Mouse (Mus musculus) kidney, postnatal 10 days (tissue): Measurements from ENCODE around the gene Smim14.
A peak's percentile ranks its signal among the peaks of the same experiment; 100 is the strongest.

Experiments used
- DNase-seq: peaks from one replicate; pipeline ENCODE4 v3.0.0; 2021; ENCODE audit warnings: mixed read lengths

The Smim14 gene

DNA sequence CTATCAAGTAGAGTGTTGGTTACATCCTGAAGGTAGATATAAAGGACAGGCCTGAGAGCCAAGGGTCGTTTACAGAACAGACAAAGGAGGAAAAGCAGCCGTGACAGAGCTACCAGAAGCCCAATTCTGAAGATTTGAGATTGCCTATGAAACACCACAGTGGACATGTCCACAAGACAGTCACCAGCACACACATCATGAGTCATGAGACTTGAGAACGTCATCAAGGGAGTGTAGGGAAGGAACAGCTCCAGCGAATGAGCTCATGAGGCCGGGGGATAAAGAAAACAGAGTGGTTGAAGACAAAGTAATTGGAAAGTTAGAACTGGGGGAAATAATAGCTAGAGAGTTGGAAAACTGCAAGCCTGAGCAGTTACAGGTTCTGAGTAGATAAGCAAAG, 79.1 kb downstream of the Smim14 start:
- no peak for DNase-seq

DNA sequence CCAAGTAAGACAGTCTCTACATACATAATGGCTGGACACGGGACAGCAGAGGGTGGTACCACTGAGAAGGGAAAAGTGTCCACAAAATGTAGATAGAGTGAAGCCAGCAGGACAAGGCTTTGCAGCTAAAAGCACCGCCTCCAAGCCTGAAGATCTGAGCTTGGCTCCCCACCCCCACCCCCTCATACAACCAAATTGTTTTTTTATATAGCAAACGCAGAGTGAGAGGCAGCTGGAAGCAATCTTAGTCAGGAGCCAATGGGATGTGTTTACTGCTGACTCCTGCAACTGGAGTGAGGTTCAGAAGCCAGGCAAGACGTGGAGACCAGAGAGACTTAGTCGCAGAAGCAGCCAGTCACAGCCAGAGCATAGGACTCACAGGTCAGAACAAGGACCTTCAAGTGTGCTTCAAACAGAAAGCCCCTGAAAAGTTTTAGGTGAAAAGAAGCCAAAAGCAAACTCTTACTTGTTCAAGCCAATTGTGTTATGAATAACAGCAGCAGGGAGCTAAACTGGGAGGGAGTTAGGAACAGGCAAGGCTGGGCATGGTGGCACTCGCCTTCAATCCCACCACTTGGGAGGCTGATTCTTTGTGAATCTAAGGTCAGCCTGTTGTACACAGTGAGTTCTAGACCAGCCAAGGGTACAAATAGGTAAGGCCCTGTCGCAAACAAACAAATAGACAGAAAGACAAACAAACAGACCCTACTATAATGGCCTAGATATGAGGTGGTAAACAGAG, 79.7 kb downstream of the Smim14 start:
- DNase-seq = peak; percentile 65

DNA sequence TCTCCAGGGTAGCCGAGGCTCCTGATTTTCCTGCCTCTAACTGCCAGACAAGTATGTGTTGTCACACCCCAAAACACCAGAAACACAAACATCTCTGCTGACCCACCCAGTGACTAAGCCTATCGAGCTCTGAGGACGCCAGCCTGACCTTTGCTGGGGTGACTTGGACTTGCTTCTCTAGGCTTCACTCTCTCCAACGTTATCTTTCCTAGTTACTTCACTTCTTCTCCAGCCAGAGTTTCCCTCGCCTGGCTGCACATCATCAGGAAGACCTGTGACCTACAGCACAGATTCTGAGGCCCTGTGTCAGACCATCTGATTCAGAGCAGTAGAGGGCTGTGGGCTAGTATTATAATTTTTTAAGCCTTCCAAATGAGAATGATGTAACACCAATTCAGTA, 82.2 kb downstream of the Smim14 start:
- no peak for DNase-seq

DNA sequence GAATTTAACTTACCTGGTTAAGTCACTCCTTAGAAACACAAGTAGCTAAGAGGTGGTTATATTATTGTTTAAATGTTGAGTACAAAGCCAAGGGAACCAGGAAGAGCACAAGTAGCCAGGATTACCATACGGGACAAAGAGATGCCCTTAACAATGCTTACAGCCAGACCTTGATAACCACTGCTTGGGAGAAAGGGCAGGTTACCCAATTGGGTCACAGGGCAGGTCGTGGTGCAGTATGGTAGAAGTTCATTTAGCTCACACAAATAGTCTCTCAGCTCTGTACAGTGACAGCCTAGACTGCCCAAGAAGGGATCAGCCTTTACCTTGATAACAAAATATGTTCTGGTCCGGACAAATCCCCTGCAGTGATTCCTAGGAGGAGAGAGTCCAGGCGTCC, 88.0 kb downstream of the Smim14 start:
- no peak for DNase-seq

- DNase-seq = no peak
These were observed 89.2 kb downstream of the Smim14 start for GRCm38 (mm10) chr5:65447826-65448225.

DNA sequence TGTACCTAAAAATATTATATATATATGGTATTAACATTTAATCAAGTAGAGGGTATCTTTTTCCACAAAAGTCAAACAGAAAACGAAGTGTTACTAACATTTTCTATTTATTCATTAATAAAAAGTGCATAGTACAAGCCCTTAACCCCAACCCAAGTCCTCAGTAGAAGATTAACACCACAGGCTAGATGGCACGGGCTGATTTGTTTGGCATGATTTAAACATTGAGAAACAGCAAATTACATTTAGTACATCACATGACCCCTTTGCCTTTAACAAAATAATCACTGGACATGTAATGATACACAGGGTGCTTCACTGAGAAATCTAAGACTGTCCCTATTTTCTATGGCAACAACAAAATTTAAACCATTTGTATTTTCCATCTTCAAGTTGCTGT, 90.2 kb downstream of the Smim14 start:
- DNase-seq = no peak

- DNase-seq = no peak
These were observed 92.0 kb downstream of the Smim14 start for GRCm38 (mm10) chr5:65444981-65445380.

GRCm38 (mm10) chr5:65438041-65438440, 98.9 kb downstream of the Smim14 start:
- DNase-seq = no peak

DNA sequence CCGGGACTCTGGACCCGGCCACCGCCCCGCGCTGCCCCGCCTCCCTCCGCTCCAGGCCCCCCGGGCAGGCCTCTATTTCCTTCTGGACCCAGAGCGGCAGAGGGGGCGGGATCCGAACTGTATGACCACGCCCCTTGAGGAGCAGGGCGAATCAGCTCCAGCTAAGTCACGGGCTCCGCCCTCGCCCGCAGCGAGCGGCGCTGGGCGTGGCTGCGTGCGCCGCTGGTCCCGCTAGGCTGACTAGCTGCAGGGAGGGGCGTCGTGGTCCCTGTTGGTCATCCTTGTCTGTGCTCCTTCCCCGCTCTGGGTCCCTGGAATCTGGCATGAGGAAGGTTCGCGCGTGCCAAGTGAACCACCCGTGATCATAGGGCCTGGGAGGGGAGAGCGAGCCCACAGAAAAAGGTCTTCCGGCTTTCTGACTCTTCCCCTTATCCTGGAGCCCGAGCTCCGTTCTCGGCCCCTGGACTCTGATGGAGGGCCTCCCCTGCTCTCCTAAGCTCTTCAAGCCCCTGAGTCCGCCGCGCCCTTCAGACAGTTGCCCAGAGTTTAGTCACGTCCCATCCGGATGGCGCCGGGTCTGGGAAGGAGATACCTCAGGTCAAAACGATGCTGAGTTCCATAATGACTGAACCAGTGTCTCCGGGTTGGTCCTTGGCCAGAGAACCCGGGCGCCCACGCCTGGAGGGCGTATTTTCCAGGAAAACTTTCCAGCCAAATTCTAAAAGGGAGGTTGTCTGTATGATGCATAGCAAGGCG, 101.0 kb downstream of the Smim14 start, which contains the start of gene Ugdh:
Gene Ugdh, minus strand, starts transcription at position 144 of the 756 bp plus-strand sequence.
- peak; percentile 99 for DNase-seq

- DNase-seq = no peak
These were observed 101.6 kb downstream of the Smim14 start for GRCm38 (mm10) chr5:65435363-65435805.

GRCm38 (mm10) chr5:65434471-65435362, 102.3 kb downstream of the Smim14 start:
- no peak for DNase-seq

DNA sequence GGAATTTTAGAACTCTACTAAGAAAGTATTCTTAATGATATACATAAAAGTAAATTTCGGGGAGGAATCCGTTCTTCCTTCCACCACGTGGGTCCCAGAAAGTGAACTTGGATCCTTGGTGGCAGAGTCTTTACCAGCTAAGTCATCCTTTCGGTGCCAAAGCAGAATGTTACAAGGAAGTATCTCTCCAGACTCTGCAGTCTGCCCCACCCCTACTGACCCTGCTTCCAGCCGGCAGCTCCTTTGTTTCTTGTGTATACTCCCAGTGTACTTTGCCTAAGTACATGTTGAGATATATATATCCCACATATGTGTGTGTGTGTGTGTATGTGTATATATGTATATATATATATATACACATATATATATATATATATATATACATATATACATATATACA, 107.5 kb downstream of the Smim14 start:
- no peak for DNase-seq

DNA sequence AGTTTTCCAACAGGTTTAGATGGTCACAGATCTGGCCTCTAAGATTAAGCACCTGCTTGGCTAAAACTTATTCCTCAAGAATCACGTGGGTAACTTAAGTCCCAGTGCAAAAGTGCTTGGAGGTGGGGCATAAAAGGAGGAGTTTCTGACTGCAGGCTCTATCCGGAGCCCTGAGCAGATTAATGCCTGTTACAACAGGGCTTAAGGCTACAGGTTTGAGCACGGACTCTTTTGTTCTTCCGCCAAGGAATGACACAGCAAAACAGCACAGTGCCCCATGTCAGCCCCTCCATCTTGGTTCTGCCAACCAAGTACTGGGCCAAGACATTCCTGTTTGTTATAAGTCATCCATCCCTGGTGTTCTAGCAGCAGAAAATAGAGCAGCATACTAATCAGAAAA, 108.7 kb downstream of the Smim14 start:
- no peak for DNase-seq

- no peak for DNase-seq
These were observed 111.7 kb downstream of the Smim14 start for GRCm38 (mm10) chr5:65425251-65425650.

GRCm38 (mm10) chr5:65424215-65424614, 112.8 kb downstream of the Smim14 start:
- DNase-seq = peak; percentile 17

DNA sequence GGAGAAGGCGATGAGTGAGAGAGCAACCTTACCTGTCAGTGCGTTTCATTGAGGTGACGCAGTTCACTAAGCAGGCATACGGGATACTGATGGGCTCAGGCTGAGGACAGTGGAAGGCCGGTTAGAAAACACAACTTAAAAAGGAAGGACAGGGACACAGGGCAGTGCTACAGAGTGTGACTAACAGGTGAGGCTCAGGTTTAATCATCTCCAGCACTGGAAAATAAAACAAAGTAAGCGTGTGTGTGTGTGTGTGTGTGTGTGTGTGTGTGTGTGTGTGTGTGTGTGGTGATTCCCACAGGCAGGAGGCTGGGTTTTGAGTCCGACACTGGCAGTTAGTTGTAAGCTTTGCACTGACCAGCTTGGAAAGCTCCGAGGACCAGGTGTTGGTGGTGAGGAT, 114.2 kb downstream of the Smim14 start:
- DNase-seq = peak; percentile 16

GRCm38 (mm10) chr5:65420822-65421221, 116.2 kb downstream of the Smim14 start:
- DNase-seq = peak; percentile 11

DNA sequence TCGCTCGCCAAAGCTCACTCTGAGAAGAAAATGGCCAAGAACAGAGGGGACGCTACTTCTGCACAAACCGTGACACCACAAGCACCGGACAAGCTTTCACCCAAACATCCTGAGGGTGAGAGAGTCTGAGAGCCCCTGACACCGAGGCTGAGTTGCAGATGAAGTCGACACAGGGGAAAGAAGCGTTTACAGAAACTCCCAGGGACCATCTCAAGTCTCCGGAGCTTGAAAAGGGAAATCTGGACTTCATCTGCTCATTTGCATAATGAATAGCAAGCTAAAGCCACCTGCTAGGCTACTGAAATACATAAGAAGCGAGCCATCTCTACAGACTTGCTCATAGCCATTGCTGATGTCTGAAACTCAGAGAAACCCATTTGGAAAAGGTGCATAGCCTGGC, 117.8 kb downstream of the Smim14 start:
- no peak for DNase-seq

DNA sequence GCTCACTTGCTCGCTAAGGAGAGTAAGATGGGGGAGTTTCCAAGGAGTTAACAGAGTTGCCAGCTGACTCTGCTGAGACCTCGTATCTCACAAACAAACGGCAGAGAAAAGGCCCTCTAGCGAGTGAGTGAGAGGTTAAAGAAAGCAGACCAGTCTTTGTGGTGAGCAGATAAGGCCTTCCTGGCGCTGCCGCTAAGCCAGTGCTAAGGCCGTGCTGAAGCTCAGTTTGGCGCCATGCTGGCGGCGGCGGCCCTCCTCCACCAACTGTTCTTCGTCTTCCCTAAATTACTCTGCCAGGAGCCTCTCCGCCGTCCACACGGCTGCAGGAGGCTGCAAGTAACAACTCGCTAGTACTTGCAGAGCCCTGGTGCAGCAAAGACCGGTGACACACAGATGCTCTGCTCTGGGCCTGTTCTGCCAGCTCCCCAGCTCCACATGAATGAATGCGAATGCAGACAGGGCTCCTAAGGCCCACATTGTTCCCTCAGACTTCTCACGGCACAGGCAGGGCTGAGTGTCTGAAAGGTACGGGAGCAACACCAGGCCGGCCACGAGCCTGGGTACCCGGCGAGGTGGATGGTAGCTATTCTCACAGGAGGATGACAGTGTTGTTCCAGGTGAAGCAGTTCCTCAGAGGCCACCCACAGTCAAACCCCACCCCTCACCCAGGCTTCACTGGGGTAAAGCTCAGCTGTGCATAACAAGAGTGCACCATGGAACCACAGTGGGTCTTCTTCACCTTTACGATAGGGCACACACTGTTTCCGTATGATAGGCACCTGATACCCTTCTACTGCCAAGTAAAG, 121.1 kb downstream of the Smim14 start:
- peak; percentile 27 for DNase-seq

DNA sequence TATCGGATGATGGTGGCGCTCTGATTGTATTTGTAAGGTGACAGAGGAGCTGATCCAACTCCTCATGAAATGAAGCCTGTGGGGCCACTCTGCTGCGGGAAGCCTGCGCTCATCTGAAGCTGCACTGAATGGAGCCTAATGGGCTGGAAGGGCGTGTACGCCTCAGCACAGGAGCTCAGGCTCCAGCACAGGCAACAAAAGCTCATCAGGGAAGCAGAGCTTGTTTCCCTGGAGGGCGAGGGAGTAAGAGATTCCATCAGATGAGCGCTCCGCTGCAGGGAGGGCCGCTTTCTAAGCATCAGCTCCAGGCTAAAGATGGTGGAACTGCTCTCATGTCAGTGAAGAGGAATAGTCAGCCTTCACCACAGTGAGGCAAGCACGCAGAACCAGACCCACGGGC, 129.0 kb downstream of the Smim14 start:
- no peak for DNase-seq

DNA sequence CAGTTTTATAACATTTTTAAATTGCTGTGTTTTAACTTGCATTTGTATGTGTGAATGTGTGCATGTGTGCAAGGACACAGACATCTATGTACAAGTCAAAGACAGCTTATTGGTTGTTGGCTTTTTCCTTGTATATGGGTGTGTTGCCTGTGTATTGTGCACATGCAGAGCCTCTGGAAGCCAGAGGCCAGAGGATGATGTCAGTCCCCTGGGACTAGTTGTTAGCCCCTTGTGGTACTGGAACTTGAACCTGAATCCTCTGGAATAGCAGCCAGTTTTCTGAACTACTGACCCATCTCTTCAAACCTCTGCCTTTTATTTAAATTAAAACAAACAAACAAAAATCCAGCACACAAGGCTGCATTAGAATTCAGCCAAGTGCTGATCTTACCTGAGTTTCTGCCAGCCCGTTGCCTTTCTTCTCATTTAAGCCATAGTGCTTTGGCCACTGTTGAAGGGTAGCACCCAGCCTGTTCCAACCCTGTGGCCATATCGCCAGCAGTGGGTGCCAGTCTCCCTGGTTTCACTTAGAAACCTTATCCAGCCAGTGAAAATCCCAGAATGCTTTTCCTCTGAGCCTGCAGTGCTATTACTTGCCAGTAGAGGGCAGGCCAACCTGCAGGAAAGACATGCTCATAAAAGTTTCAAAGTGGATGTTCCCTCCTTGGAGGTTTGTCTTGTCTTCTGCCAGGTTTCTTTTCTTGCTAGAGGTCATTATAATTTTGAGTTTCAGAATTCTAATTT, 135.6 kb downstream of the Smim14 start:
- peak; percentile 90 for DNase-seq
